Mouse (Mus musculus) heart, embryonic 15.5 days (tissue): ENCODE measurements around the gene Endog. TPM values are rescaled to one million over a fixed set of nuclear protein-coding genes. Genes with fewer than 3 reads are reported as not detected.
A peak's percentile ranks its signal among the peaks of the same experiment; 100 is the strongest.
"Not testable (repeated sequence)": the region's sequence is repeated elsewhere in the genome, so short reads cannot be mapped to it uniquely, and the experiment has no call there.

Source experiments
- ATAC-seq: fragments of 200-750 bp; cut with Nextera tagmentation; replicated peaks from 2 replicates; pipeline ENCODE4 v1.8.0; 2017; ENCODE audit warnings: low read depth, moderate TSS enrichment; ENCODE audit not compliant: insufficient number of reproducible peaks, insufficient read depth, low FRiP score
- H3K27ac ChIP-seq: fragments of 300-500 bp; sonication (generic); 2 replicates; pipeline ENCODE4 v1.5.1; 2015; ENCODE audit warnings: mild to moderate bottlenecking, inconsistent platforms
- H3K27me3 ChIP-seq: fragments of 300-500 bp; sonication (generic); 2 replicates; pipeline ENCODE4 v1.6.1; 2015; ENCODE audit warnings: inconsistent platforms
- H3K36me3 ChIP-seq: fragments of 300-500 bp; sonication (generic); 2 replicates; pipeline ENCODE4 v1.6.1; 2015; ENCODE audit warnings: mild to moderate bottlenecking, inconsistent platforms
- H3K4me1 ChIP-seq: fragments of 300-500 bp; sonication (generic); replicated peaks from 2 replicates; pipeline ENCODE4 v1.6.1; 2015; ENCODE audit warnings: inconsistent platforms
- H3K4me2 ChIP-seq: fragments of 300-500 bp; sonication (generic); 2 replicates; pipeline ENCODE4 v1.6.1; 2015; ENCODE audit warnings: inconsistent platforms, mild to moderate bottlenecking, moderate library complexity
- H3K4me3 ChIP-seq: fragments of 300-500 bp; sonication (generic); 2 replicates; pipeline ENCODE4 v1.5.1; 2015; ENCODE audit warnings: mild to moderate bottlenecking, inconsistent platforms
- H3K9ac ChIP-seq: fragments of 300-500 bp; sonication (generic); 2 replicates; pipeline ENCODE4 v1.6.1; 2015; ENCODE audit warnings: mild to moderate bottlenecking, inconsistent platforms
- H3K9me3 ChIP-seq: fragments of 300-500 bp; sonication (generic); replicated peaks from 2 replicates; pipeline ENCODE4 v1.6.1; 2016; ENCODE audit warnings: inconsistent platforms
- WGBS: fragments of 180-500 bp; shearing (Covaris S2); methylation state at CpG from one replicate; pipeline ENCODE4 v1.1.7; 2015; ENCODE audit warnings: mixed read lengths; 5-methylcytosine and 5-hydroxymethylcytosine counted together
- polyA plus RNA-seq: library from polyadenylated mRNA; unstranded; fragments of >200 nt; fragmentation: Nextera tagmentation; extraction: Ambion mirVana; gene quantifications from 2 replicates; pipeline ENCODE4 v1.2.1, GENCODE M21; 2015

Endog gene
- polyA plus RNA-seq, result 33.9 and 35.1 TPM in 2 replicates

DNA sequence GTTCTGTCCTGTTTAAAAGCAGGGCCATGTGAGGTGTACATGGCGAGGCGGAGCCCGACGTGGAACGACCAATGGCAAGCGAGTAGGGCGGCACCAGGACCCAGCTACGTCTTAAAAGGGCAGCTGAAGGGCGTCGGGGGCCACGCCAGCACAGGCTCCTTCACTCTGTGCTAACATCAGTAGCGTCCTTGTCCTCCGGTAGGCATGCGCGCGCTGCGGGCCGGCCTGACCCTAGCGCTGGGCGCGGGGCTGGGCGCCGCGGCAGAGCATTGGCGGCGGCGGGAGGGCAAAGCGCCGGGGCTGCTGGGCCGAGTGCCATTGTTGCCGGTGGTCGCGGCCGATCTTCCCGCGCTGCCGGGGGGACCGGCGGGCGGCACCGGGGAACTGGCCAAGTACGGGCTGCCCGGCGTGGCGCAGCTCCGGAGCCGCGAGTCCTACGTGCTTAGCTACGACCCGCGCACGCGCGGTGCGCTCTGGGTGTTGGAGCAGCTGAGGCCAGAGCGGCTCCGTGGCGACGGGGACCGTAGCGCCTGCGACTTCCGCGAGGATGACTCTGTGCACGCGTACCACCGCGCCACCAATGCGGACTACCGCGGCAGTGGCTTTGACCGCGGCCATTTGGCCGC is at the start of gene Endog:
Gene Endog (plus strand): TSS at position 123 of the 626 bp plus-strand sequence.
- peak within 1 kb of the TSS; percentile 98 for H3K4me2 ChIP-seq
- WGBS, result under 1% methylated on average over 70 of the region's 75 CpGs

DNA sequence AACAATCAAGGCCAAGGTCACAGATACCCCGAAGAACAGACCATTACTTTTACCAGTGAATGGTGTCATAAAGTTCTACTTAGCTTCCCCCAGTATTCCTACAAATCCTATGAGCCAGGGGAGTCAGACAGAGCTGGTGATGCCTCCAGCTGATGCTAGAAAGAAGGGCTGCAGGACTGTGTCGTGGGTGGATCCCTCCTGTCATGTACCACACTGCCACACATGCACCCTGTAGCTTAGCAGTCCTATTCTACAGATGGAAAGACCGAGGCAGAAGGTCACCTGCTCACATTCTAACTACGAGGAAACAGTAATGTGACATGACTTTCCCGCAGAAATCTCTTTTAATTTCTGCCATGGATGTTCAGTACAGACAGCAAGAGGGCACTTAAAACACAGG is 48.5 kb upstream of the Endog start:
- ATAC-seq, result no peak
- WGBS, result 79% methylated on average over 5 of the region's 5 CpGs
- no peak overlapping the region for H3K27ac ChIP-seq
- no peak overlapping the region for H3K9ac ChIP-seq
- peaks cover 16% of the 10 kb centered on the region for H3K4me1 ChIP-seq
- no peak overlapping the region for H3K4me3 ChIP-seq
- no peaks in the 10 kb centered on the region for H3K27me3 ChIP-seq
- H3K9me3 ChIP-seq, result no peaks in the 10 kb centered on the region
- no peaks in the 10 kb centered on the region for H3K36me3 ChIP-seq
- no peak overlapping the region; the same call in 1 of the 2 replicates for H3K4me2 ChIP-seq

More for the DNA sequence above, at the start of gene Endog:
- Histone ChIP-seq H3K4me3 (peak within 1 kb of the TSS; percentile 62), H3K9ac (peak within 1 kb of the TSS; percentile 76), H3K27me3 (no peaks in the 10 kb centered on the region), H3K36me3 (peaks cover 34% of the 10 kb centered on the region), H3K4me1 (peaks cover 10% of the 10 kb centered on the region), H3K9me3 (0 out of 2 replicates have a peak, but pooled peaks cover 5% of the 10 kb centered on the region), H3K27ac (peak within 1 kb of the TSS; percentile 96)
- peak; percentile 95 for ATAC-seq

DNA sequence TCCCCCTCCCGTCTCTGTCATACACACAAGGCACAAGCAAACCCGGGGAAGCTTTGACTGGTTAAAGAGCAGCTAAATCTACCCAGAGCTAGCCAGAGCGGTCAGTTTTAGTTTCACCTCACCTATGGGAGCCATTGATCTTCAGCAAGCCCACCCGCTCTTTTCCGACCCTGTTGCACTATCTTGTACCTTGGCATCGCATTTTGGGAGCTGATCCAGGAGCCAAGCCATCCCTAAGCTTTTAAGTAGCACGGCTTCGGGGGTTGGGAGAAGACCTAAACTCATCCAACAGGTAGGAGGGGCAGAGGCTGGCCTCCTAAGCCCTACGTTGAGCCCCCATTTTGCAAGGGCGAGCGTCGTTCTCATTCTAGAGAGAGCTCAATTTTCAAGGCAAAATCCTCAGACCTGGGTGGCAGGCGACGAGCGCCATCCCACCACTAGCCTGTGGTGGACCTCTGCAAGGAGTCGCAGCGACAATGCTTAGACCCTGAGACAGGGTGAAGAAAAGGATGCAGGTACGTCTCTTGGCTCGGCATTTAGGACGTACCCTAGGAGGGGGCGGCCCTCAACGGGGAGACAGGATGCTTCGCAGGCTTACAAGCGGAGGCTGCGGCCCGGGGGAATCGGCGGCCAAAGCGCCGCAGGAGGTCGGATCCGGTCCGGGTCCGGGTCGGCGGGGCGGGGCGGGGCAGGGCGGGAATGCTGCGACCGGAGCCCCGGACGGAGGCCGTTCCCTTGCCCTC is 47.4 kb upstream of the Endog start:
- peak overlapping the region; percentile 90 for H3K27ac ChIP-seq
- peak overlapping the region; percentile 87 for H3K4me2 ChIP-seq
- peak overlapping the region; percentile 95 for H3K9ac ChIP-seq
- peaks cover 16% of the 10 kb centered on the region for H3K4me1 ChIP-seq
- no peaks in the 10 kb centered on the region for H3K36me3 ChIP-seq
- H3K27me3 ChIP-seq, result no peaks in the 10 kb centered on the region
- no peaks in the 10 kb centered on the region for H3K9me3 ChIP-seq
- peak overlapping the region; percentile 93 for H3K4me3 ChIP-seq
- WGBS, result under 1% methylated on average over 44 of the region's 44 CpGs
- ATAC-seq, result peak; percentile 58

DNA sequence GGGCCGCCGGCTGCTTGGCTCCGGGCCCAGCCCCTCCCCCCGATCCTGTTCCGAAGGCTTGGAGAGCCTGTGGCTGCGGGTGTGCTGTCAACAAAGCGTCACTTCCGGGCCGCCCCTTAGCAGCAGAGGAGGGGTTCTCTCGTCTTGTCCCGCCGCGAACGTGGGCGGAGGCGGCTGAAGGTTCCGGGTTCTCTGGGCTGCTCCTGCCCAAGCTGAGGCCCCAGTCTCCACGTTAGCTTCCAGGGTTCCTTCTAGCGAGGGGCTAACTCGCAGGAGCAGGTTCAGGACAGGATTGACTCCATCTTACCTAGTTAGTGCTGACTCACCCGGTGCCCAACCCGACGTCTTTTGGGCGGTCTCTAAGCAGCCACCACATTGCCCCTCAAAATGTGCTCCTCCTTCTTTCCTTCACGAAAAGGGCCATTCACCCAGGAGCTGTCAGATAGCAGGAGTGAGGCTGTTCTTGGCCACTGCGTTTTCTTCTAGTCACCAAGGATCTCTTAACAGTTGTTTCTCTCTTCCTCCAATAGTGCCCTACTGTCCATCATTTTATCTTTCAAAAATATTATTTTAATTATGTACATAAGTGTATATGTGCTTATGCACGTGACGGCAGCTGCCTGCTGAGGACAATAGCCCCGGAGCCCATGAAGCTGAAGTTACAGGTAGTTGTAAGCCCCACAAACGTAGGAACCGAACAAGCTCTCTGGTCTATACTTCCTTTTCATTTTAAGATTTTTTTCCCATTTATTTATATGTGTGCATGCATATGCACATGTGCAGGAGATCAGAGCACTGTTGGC is 46.6 kb upstream of the Endog start, which contains the start of gene Zer1:
Gene Zer1 (minus strand): TSS at position 114 of the 803 bp plus-strand sequence.
- Histone ChIP-seq H3K36me3 (no peaks in the 10 kb centered on the region), H3K4me2 (peak within 1 kb of the TSS; percentile 87), H3K27ac (peak within 1 kb of the TSS; percentile 90), H3K27me3 (no peaks in the 10 kb centered on the region), H3K4me1 (peaks cover 16% of the 10 kb centered on the region), H3K9ac (peak within 1 kb of the TSS; percentile 95), H3K9me3 (no peaks in the 10 kb centered on the region), H3K4me3 (peak within 1 kb of the TSS; percentile 93)
- peak; percentile 96 for ATAC-seq
- 9% methylated on average over 31 of the region's 31 CpGs for WGBS

DNA sequence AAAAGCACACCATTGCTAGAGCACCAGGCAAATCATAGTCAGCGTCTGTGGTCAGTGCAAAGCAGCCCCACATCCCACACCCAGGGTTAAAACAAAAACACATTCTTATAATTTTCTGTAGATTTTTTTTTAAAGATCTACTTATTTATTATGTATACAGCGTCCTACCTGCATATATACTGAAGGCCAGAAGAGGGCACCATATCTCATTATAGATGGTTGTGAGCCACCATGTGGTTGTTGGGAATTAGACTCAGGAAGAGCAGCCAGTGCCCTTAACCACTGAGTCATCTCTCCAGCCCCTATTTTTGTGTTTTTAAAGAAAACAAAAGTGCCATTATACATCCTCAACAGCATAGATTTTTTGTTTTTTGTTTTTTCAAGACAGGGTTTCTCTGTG is 42.5 kb upstream of the Endog start:
- ATAC-seq, result no peak
- Histone ChIP-seq H3K4me2 (no peak overlapping the region), H3K27ac (no peak overlapping the region), H3K27me3 (no peaks in the 10 kb centered on the region), H3K36me3 (no peaks in the 10 kb centered on the region), H3K9me3 (no peaks in the 10 kb centered on the region), H3K4me1 (peaks cover 17% of the 10 kb centered on the region), H3K4me3 (no peak overlapping the region), H3K9ac (no peak overlapping the region)
- 29% methylated on average over 2 of the region's 2 CpGs for WGBS

DNA sequence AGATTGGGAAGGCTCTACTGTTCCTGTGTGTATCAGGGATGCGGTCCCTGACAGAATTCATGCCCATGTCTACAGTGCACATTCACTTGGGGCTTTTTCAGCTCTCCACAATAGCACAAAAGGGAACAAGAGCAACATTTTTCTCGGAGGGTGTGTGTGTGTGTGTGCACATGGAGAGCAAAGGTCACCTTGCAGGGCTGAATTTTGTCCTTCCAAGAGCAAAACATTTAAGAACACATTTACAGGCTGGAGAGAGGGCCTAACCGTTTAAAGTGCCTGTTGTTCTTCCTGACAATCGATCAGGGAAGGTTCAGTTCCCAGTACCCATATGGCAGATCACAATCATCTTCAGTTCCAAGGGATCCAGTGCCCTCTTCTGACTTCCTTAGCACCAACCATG is 41.1 kb upstream of the Endog start:
- Histone ChIP-seq H3K27me3 (no peaks in the 10 kb centered on the region), H3K9me3 (no peaks in the 10 kb centered on the region), H3K9ac (no peak overlapping the region), H3K4me3 (no peak overlapping the region), H3K4me1 (peaks cover 22% of the 10 kb centered on the region), H3K4me2 (no peak overlapping the region), H3K36me3 (no peaks in the 10 kb centered on the region), H3K27ac (no peak overlapping the region)
- no peak for ATAC-seq
- WGBS, result 76% methylated on average over 4 of the region's 4 CpGs

DNA sequence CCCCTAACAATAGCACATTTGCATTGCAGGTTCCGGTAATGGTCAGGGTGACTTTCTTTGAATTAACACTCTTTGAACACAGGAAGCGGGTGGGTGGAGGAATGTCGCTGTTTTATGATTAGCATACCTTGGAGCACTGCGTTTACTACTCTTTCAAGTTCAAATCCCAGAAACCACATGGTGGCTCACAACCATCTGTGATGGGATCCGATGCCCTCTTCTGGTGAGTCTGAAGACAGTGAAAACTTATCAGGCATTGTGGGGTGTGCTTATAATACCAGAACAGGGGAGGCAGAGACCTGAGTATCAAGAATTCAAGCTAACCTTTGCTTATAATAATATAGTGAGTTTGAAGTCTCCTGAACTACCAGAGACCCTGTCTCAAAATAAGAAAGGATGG is 40.1 kb upstream of the Endog start:
- not testable (repeated sequence) for H3K27ac ChIP-seq, H3K4me2 ChIP-seq, H3K9ac ChIP-seq, H3K36me3 ChIP-seq, H3K9me3 ChIP-seq, H3K27me3 ChIP-seq, ATAC-seq, H3K4me3 ChIP-seq
- WGBS, result 61% methylated on average over 5 of the region's 5 CpGs
- H3K4me1 ChIP-seq, result peaks cover 25% of the 10 kb centered on the region

DNA sequence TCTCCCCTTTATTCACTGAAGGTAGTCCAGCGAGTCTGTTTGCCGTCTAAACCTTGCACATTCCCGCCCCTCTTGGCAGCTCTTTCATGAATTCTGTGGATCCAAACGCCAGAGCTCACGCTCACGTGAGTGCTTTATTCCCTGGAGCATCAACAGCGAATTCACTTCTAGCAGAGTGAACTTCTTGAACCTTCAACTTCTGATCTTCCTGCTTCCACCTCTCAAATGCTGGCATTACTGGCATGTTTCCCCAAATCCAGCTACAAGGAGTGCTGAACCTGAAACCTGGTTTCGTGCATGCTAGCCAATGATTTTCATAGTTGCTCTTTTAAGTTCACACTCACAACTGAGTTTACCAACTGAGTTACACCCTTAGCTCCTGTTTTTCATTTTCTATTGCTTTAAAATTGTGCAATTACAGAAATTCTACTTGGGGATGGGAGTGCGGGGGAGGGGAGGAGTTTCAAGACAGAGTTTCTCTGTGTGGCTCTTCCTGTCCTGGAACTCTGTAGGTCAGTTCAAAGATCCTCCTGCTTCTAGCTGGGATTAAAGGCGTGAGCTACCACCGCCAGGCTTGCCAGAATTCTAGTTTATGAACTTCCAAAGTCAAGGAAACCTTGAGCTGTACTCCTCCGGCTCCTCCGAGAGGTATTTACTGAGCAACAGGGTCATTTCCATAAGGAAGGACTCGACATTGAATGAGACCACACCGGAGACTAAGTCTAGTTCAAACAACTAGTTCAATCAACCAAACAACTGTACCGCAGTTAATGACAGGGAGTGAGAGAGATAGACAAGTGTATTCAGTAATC is 38.3 kb upstream of the Endog start:
- WGBS, result 17% methylated on average over 16 of the region's 16 CpGs
- Histone ChIP-seq H3K36me3 (peaks cover 24% of the 10 kb centered on the region; the same call in 1 of the 2 replicates), H3K27me3 (no peaks in the 10 kb centered on the region), H3K4me3 (peak overlapping the region; percentile 93), H3K27ac (peak overlapping the region; percentile 89), H3K9ac (peak overlapping the region; percentile 82), H3K4me2 (peak overlapping the region; percentile 85), H3K9me3 (no peaks in the 10 kb centered on the region), H3K4me1 (peaks cover 25% of the 10 kb centered on the region)
- no peak for ATAC-seq

DNA sequence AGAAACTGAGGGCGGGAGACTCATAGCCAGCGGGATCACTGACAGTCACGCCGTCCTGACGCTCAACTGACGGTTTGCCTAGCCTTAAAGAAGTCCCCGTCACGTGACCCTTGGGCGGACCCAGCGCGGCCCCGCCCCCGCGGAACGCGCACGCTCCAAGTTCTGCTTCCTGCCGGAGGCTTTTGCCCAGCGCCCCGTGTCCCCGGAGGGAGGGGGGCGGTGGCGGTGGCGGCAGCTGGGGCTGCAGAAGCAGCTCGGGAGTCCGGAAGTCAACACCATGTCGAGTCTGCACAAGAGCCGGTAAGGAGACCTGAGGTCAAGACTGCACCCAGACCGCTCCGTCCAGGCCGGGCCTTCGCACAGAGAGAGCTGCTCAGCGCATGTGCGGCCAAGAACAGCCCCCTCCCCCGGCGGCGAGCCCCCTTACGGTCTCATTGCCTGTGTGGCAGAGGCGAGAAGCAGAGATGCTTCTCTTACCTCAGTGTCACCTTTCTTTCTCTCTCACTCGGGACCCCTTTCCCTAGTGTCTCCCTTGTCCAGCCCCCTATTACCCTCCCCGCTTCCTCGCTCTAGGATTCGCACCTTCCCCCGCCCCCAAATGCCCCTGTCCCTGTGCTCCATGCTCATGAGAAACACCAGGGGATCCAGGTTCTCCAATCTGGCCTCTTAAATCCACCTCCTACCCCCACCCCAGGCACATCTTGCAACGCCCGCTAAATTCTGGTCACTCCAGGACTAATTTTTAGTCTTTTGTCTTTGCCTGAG is 37.5 kb upstream of the Endog start, which contains the start of gene Tbc1d13:
Gene Tbc1d13 (plus strand): TSS at position 134 of the 765 bp plus-strand sequence.
- peak within 1 kb of the TSS; percentile 89 for H3K27ac ChIP-seq
- peak within 1 kb of the TSS; percentile 82 for H3K9ac ChIP-seq
- H3K36me3 ChIP-seq, result peaks cover 29% of the 10 kb centered on the region; the same call in 1 of the 2 replicates
- under 1% methylated on average over 46 of the region's 46 CpGs for WGBS
- peak within 1 kb of the TSS; percentile 85 for H3K4me2 ChIP-seq
- peaks cover 25% of the 10 kb centered on the region for H3K4me1 ChIP-seq
- H3K4me3 ChIP-seq, result peak within 1 kb of the TSS; percentile 93
- no peaks in the 10 kb centered on the region for H3K9me3 ChIP-seq
- no peaks in the 10 kb centered on the region for H3K27me3 ChIP-seq
- ATAC-seq, result peak; percentile 94

DNA sequence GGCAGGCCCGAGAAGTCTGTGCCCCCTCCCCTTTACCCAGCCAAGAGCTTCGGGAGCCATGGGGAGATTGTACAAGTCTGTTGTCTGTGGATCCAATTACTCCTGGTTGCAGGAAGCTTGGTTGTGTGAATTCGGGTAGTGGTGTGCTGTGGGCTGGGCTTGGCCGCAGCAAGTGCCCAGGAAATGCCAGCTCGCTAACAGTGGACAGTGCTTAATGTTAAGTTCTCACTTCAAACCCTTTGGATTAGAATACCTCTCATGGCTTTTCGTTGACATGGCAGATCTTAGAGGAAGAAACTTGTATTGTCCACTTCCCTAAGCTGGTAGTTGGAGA is 36.9 kb upstream of the Endog start:
- Histone ChIP-seq H3K27me3 (no peaks in the 10 kb centered on the region), H3K9ac (peak overlapping the region; percentile 82), H3K4me2 (peak overlapping the region; percentile 85), H3K36me3 (peaks cover 32% of the 10 kb centered on the region; the same call in 1 of the 2 replicates), H3K4me3 (peak overlapping the region; percentile 93), H3K27ac (peak overlapping the region; percentile 89), H3K4me1 (peaks cover 25% of the 10 kb centered on the region), H3K9me3 (no peaks in the 10 kb centered on the region)
- no peak for ATAC-seq
- WGBS, result 18% methylated on average over 6 of the region's 6 CpGs
